Mouse (Mus musculus) right cerebral cortex, postnatal 25 days (tissue): ENCODE measurements around the gene Lrch1.

Experiments
- DNase-seq: peaks from one replicate; pipeline ENCODE4 v3.0.0; 2022

Lrch1 gene

GRCm38 (mm10) chr14:74947376-74948013 lies at the start of gene Lrch1:
Lrch1 (minus strand) TSS chr14:74947876.
- DNase-seq, result peak; percentile 82

DNA sequence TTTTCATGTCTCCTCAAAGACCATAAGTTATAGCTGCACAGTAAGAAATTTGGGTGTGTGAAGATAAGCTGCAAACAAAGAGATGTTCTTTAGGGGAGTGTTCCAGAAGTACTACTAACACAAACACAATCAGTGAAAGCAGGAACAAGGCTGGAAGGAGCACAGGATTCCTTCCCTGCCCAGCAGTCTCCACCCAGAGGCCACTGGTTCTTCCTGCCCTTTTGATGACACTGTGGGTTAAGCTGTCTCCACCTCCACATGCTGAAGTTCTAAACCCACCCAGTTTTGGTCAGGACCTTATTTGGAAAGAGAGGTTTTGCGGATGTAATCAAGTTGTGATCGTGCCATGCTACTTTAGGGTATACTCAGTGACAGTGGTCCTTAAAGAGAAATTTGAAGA lies 49.4 kb upstream of the Lrch1 start:
- DNase-seq, result no peak

- no peak for DNase-seq
Observed at GRCm38 (mm10) chr14:74996556-74996955, 48.9 kb upstream of the Lrch1 start.

DNA sequence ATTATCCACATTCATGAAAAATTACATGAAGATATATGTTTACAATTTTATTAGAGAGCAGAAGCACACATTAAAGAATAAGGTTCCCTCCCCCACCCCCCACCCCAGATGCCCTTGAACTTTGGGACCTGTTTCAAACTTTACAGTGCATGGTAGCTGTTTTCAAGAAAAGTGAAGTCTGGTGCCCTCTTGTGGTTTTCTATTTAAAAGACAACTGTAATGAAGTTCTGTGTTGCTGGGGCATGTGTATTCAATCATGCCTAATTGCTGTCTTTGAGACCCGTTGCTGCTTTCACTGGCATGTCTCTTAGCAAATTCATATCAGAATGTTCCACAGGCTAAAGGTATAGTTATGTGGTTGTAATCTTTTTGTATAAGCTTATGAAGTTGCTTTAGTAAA lies 42.8 kb upstream of the Lrch1 start:
- DNase-seq, result no peak

DNA sequence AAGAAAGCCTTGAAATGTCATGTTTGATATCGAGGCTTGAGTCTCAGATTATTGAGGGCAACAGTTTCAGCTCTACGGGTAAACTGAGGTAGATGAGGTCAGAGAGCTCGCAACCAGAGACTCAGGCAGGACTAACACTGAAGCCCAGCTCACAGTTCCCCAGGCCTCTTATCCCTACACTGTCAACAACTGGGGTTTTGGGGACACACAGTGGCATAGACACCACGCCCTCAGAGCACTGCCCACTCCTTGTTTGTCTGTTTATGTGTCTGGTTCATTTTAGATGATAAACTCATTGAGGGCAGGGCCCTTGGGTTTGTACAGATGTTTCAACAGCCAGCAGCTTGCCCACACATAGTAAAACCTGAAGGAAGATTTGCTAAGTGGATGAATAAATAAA lies 42.2 kb upstream of the Lrch1 start:
- DNase-seq, result no peak

GRCm38 (mm10) chr14:74989322-74989721 lies 41.6 kb upstream of the Lrch1 start:
- no peak for DNase-seq

- no peak for DNase-seq
Observed at GRCm38 (mm10) chr14:74986527-74986926, 38.9 kb upstream of the Lrch1 start.

DNA sequence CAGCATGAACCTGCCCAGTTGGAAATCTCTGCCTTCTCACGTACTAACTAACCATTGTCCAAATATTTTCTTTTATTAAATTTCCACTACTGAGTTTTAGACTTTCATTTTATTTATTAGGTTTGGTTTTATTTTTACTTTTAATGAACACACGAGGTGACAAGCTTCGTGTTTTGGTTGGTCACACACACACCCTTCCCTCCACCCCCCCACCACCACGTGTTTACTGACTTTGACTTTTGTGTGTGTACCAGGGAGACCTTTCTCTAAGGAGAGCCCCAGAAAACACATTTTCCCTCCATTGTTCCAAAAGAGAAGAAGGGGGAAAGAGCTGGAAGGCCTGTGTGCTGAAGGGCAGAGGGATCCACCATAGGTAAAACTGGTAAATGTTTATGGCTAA lies 38.0 kb upstream of the Lrch1 start:
- DNase-seq, result no peak

DNA sequence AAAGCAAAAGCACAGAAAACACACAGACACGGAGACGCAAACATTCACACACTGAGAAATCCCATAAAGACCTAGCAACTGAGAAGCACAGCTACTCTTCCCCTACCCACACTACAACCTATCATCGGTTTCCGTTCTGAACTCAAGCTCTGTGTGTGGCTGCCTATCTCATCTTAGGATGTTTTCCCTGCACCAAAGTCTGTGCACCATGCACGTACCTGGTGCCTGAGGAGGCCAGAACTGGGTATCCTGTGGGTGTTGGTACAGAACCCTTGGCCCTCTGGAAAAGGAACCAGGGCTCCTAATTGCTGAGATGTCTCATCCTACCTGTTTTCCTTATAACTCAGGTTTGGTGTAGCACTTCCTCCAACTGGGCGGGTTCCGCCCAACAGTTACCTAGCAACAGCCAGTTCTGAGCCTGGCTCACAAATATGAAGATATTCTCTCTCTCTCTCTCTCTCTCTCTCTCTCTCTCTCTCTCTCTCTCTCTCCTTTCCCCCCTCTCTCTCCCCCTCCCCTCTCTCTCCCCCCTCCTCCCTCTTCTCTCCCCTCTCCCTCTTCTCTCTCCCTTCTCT lies 37.2 kb upstream of the Lrch1 start:
- DNase-seq, result peak; percentile 31

GRCm38 (mm10) chr14:74983079-74983478 lies 35.4 kb upstream of the Lrch1 start:
- no peak for DNase-seq

GRCm38 (mm10) chr14:74981016-74981415 lies 33.3 kb upstream of the Lrch1 start:
- DNase-seq, result no peak

GRCm38 (mm10) chr14:74976972-74977371 lies 29.3 kb upstream of the Lrch1 start:
- DNase-seq, result no peak

DNA sequence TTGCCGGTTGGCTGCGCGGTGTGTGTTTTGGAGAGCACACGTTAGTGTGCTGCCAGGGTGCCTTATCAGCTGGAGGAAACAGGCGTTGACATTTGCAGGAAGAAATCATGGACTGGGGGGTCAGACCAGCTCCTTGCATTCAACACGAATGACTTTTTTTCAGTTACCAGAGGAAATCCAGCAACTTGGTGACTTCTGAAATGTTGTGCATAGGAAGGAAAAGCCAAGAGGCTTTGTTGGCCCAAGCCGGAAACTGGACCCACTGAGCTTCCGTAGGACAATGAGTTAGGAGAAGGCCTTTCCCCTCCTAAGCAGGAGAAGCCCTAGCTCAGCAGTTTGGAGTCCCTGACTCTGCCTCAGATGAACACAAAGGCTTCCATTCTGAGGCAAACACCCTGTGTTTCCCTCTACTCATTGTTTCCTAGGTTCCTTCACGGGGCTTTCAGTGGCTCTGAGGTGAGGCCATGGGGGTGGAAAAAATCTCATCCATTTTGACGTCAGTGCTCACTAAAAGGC lies 26.5 kb upstream of the Lrch1 start:
- no peak for DNase-seq

- DNase-seq, result no peak
Observed at GRCm38 (mm10) chr14:74972687-74973086, 25.0 kb upstream of the Lrch1 start.

GRCm38 (mm10) chr14:74972216-74972615 lies 24.5 kb upstream of the Lrch1 start:
- DNase-seq, result no peak

GRCm38 (mm10) chr14:74963402-74963764 lies 15.7 kb upstream of the Lrch1 start:
- DNase-seq, result no peak

- DNase-seq, result no peak
Observed at GRCm38 (mm10) chr14:74962713-74963401, 15.2 kb upstream of the Lrch1 start.

DNA sequence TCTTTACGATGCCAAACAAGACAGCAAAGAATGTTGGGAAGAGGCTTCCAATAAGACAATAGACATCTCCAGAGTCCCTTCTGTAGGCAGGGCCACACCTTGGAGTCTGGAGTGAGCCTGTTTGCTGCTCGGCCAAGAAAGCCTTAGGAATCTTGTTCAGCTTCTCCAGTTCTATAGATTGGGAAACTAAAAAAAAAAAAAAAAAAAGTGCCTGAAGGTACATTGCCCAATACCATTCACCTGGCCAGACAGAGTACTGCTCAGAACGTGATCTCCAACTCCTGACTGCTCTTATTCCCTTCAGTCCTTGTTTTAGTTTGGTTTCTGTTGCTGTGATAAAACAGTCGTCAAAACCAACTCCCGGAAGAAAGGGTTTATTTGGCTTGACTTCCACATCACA lies 12.9 kb upstream of the Lrch1 start:
- no peak for DNase-seq

DNA sequence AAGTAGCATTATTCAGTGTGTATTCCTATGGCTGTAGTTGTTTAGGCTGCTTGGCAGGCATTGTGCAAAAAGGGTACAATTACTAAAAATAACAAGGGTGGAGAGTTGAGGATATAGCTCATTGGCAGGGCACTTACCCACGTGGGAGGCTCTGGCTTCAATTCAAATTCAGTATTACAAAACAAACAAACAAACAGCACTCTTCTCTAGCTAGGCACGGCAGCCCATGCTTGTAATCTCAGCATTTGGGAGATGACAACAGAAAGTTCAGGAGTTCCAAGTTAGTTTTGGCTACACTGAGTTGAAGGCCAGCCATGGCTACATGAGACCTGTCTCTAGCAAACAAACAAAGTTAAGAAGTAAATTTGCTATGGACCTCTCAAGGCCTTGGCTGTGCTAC lies 9.0 kb upstream of the Lrch1 start:
- DNase-seq, result no peak

- no peak for DNase-seq
Observed at GRCm38 (mm10) chr14:74956234-74956633, 8.6 kb upstream of the Lrch1 start.

DNA sequence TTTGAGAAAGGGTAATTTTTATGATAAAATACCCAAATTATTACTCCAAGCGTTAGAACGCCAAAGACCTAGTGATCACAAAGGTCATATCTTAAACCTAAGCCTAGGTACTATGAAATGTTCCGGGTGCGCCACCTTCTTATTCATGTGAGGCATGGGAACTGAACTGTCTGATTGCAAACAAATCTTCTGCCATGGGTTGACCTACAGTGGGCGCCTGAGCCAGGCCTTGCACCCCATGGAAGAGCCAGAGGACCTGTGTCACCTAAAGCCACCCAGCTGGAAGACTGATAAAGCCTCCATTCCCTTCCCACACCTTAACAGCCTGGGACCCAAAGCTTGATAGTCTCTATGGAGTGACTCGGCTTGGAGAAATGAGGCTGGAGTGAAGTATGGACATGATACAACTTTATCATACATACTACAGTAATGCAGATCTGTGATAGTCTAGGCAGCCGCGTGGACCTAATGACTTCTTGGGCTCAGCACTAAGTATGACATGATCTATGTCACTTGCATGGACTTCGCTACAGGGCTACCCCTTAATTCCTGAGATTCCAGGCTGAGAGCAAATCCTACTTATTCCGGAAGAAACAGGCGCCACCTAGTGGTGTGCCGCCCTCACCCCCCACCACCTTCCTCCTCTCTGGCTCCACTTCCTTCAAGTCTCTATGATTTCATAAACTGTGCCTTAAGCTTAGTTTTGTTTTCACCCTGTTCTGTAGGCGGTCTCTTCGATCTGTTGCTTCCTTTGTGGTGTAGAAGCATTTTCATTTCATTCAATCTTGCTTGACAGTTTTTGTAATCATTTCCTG lies 957 bp upstream of the Lrch1 start:
- DNase-seq, result peak; percentile 50

- DNase-seq, result no peak
Observed at GRCm38 (mm10) chr14:74948014-74948396, 329 bp upstream of the Lrch1 start.

- DNase-seq, result peak; percentile 83
Observed at GRCm38 (mm10) chr14:74946751-74947375, 813 bp downstream of the Lrch1 start.
